Comparison of ENCODE assay signal across 27 mouse cellular contexts in the genomic region with DNA sequence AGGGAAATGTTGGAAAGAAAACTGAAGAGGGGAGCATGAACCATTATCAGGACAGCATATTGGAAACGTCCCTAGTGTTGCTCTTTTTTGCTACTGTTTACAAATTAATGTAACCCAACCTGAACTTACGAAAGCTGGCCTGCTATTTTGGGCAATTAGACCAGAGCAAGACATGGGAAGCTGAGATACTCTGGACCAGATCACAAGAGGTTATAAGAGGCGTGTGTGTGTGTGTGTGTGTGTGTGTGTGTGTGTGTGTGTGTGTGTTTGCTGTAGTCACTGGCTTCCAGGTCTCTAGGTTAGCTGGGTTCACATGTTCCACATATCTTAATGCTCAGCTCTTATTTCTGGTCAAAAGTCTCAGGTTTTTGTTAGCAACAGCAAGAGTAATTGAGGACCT.
"Had no signal": no experiment of that assay in that cellular context is flagged by ENCODE, and none has a peak within 500 bp of the region (broad histone marks: within the 10 kb centered on the region; RNA-seq: fewer than 3 reads in every experiment).

No protein-coding gene starts in this region.

- H3K9me3 ChIP-seq: heart, embryonic 13.5 days; heart, embryonic 15.5 days; intestine, embryonic 15.5 days; limb, embryonic 10.5 days; limb, embryonic 12.5 days; liver, embryonic 13.5 days; liver, embryonic 15.5 days had no signal

- H3K4me1 ChIP-seq: intestine, embryonic 15.5 days; limb, embryonic 10.5 days; limb, embryonic 12.5 days; liver, embryonic 13.5 days; liver, embryonic 15.5 days had no signal

- H3K9ac ChIP-seq: forebrain, postnatal 0 days; heart, embryonic 13.5 days; heart, embryonic 15.5 days; hindbrain, embryonic 14.5 days; intestine, embryonic 15.5 days; limb, embryonic 12.5 days; liver, embryonic 13.5 days; liver, embryonic 15.5 days had no signal

- H3K4me2 ChIP-seq: heart, embryonic 11.5 days; heart, embryonic 13.5 days; heart, embryonic 15.5 days; hindbrain, embryonic 14.5 days; intestine, embryonic 15.5 days; limb, embryonic 12.5 days; liver, embryonic 11.5 days; liver, embryonic 13.5 days; liver, embryonic 15.5 days had no signal

- ATAC-seq: forebrain, postnatal 0 days; hindbrain, embryonic 16.5 days; inflammation-experienced regulatory T-cells, adult 6 months; intestine, embryonic 15.5 days; intestine, postnatal 0 days had no signal

- H3K36me3 ChIP-seq: heart, embryonic 13.5 days; heart, embryonic 15.5 days; intestine, embryonic 15.5 days; limb, embryonic 10.5 days; limb, embryonic 12.5 days; liver, embryonic 13.5 days; liver, embryonic 15.5 days had no signal

- H3K27me3 ChIP-seq: heart, embryonic 13.5 days; heart, embryonic 15.5 days; intestine, embryonic 15.5 days; limb, embryonic 12.5 days; liver, embryonic 13.5 days; liver, embryonic 15.5 days had no signal

- H3K27ac ChIP-seq: heart, embryonic 13.5 days; heart, embryonic 15.5 days; hindbrain, embryonic 14.5 days; intestine, embryonic 15.5 days; layer of hippocampus, adult 2 months; left cerebral cortex, adult 2 months; limb, embryonic 10.5 days; limb, embryonic 12.5 days; liver, embryonic 13.5 days; liver, embryonic 15.5 days had no signal

- H3K4me3 ChIP-seq: heart, embryonic 13.5 days; heart, embryonic 15.5 days; intestine, embryonic 15.5 days; layer of hippocampus, adult 2 months; left cerebral cortex, adult 2 months; limb, embryonic 10.5 days; limb, embryonic 12.5 days; liver, embryonic 13.5 days; liver, embryonic 15.5 days had no signal

- DNase-seq: forebrain, postnatal 0 days; heart, adult 18-20 months; heart, postnatal 14 days; heart, postnatal 36 days; kidney, adult 18-20 months; kidney, adult 8-10 months; kidney, postnatal 10 days; kidney, postnatal 25 days; kidney, postnatal 4 days; layer of hippocampus, adult 9-11 months; layer of hippocampus, postnatal 36 days; liver; liver, embryonic 13.5 days had no signal
